Mouse (Mus musculus) embryonic facial prominence, embryonic 11.5 days (tissue): ENCODE data around the gene Vwa2. TPM values are rescaled to one million over a fixed set of nuclear protein-coding genes. Genes with fewer than 3 reads are reported as not detected.

Source experiments
- ATAC-seq: fragments of 200-750 bp; cut with Nextera tagmentation; replicated peaks from 2 replicates; pipeline ENCODE4 v1.8.0; 2017; ENCODE audit warnings: low read depth; ENCODE audit not compliant: insufficient number of reproducible peaks, low FRiP score, low TSS enrichment
- DNase-seq: peaks from one replicate; pipeline ENCODE4 v3.0.0-alpha.2; 2015; ENCODE audit warnings: low spot score
- H3K27ac ChIP-seq: fragments of 300-500 bp; sonication (generic); replicated peaks from 2 replicates; pipeline ENCODE4 v1.5.1; 2014; ENCODE audit warnings: mild to moderate bottlenecking, low read depth, low read length, control low read depth
- H3K27me3 ChIP-seq: fragments of 300-500 bp; sonication (generic); 2 replicates; pipeline ENCODE4 v1.6.1; 2014; ENCODE audit warnings: mild to moderate bottlenecking, low read length, moderate library complexity, mixed read lengths; ENCODE audit not compliant: control insufficient read depth, insufficient read depth
- H3K36me3 ChIP-seq: fragments of 300-500 bp; sonication (generic); replicated peaks from 2 replicates; pipeline ENCODE4 v1.6.1; 2014; ENCODE audit warnings: low read depth, mild to moderate bottlenecking, low read length, moderate library complexity, mixed read lengths; ENCODE audit not compliant: control insufficient read depth, insufficient read depth
- H3K4me1 ChIP-seq: fragments of 300-500 bp; sonication (generic); 2 replicates; pipeline ENCODE4 v1.6.1; 2014; ENCODE audit warnings: low read length, mixed read lengths; ENCODE audit not compliant: control insufficient read depth, insufficient read depth
- H3K4me2 ChIP-seq: fragments of 300-500 bp; sonication (generic); 2 replicates; pipeline ENCODE4 v1.6.1; 2014; ENCODE audit warnings: low read depth, mild to moderate bottlenecking, control low read depth, low read length, moderate library complexity
- H3K4me3 ChIP-seq: fragments of 300-500 bp; sonication (generic); 2 replicates; pipeline ENCODE4 v1.5.1; 2014; ENCODE audit warnings: low read depth, low read length, control low read depth
- H3K9ac ChIP-seq: fragments of 300-500 bp; sonication (generic); replicated peaks from 2 replicates; pipeline ENCODE4 v1.6.1; 2014; ENCODE audit warnings: mild to moderate bottlenecking, control low read depth, low read length
- H3K9me3 ChIP-seq: fragments of 300-500 bp; sonication (generic); replicated peaks from 2 replicates; pipeline ENCODE4 v1.6.1; 2016; ENCODE audit warnings: mild to moderate bottlenecking, low read length, inconsistent platforms, mixed read lengths; ENCODE audit not compliant: control insufficient read depth
- WGBS: fragments of 180-500 bp; shearing (Covaris S2); extraction: QIAGEN DNeasy Blood & Tissue Kit; methylation state at CpG from one replicate; pipeline ENCODE4 v1.1.7; 2014; 5-methylcytosine and 5-hydroxymethylcytosine counted together
- polyA plus RNA-seq: library from polyadenylated mRNA; unstranded; fragments of >200 nt; fragmentation: Nextera tagmentation; extraction: Ambion mirVana; gene quantifications from 2 replicates; pipeline ENCODE4 v1.2.1, GENCODE M21; 2014

Vwa2 gene
- polyA plus RNA-seq = 2.7 and 3.3 TPM in 2 replicates

DNA sequence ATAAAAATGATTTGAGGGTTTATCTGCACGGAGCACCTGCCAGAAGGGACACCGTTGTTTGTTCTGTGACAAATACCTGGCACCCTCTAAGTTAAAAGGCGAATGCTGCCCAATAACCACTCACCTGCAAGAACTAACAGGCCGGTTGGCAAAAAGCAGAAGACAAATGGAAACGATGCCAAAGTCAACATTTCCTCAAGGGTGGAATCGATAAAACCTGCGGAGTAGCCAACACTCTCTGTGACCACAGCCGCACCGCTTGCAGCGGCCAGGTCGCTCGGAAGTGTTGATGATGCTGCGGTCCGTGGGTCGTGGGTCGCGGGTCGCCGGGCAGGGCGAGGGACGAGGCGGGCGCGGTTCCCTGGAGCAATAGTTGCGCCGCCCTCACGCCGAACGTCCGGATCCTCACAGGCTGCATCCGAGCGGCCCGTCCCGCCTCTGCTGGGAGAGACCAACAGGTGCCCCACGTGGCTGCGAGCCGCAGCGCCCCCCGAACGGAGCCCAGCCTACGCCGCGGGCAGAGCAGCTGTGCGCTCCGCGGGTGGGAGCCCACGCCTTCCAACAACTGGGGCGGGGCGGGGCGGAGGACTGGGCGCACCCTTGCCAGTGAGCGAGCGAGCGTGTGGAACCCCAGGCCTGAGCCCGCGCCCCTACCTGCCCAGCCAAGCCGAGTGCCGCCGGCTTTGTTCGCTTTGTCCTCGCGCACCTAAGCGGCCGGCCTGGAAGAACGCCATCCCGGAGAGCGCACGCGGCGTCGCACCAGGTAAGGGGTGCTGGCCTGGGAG, at the start of gene Vwa2:
TSS of gene Vwa2 (plus strand) at position 434 of the 785 bp plus-strand sequence.
- 2% methylated on average over 71 of the region's 71 CpGs for WGBS
- DNase-seq (peak; percentile 64), ATAC-seq (peak; percentile 44; the same call in 1 of the 2 replicates)
- H3K4me1 ChIP-seq = no peaks in the 10 kb centered on the region
- no peaks in the 10 kb centered on the region for H3K36me3 ChIP-seq
- no peaks in the 10 kb centered on the region for H3K9me3 ChIP-seq
- H3K27me3 ChIP-seq = peaks cover 23% of the 10 kb centered on the region
- peak within 1 kb of the TSS; percentile 43 for H3K9ac ChIP-seq
- no peak within 1 kb of the TSS for H3K27ac ChIP-seq
- H3K4me2 ChIP-seq = peak within 1 kb of the TSS; percentile 93
- peak within 1 kb of the TSS; percentile 49 for H3K4me3 ChIP-seq

DNA sequence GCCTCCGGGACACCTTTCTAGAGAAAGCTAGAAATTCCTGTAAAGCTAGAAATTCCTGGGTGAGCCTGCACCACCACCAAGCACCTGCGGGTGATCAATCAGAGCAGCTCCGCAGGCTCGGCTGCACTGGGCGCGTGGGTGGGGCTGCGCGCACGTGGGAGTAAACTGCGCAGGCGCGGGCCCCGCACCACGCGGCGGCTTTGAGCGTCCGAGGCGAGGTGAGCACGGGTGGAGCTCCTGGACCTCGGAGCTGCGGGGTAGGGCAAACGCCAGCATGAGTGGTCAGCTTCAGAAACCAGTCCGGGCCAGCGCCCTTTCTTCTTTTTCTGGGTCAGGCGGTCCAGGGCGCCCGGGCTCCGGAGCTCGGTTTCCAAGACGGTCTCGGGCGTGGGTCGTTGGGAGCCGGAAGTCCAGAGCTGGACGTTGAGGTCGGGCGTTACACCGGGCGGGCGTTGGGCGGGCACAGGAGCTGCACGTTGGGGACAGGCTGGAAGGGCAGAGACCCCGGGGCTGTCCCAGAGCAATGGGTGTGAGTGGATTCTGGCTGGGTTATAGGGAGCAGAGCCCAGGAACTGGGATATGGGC, 47.9 kb upstream of the Vwa2 start, which contains the start of gene Tdrd1:
TSS of gene Tdrd1 (plus strand) at position 163 of the 585 bp plus-strand sequence.
- WGBS = 58% methylated on average over 44 of the region's 44 CpGs
- Histone ChIP-seq H3K9me3 (no peaks in the 10 kb centered on the region), H3K36me3 (no peaks in the 10 kb centered on the region), H3K4me3 (no peak within 1 kb of the TSS), H3K4me1 (no peaks in the 10 kb centered on the region), H3K27ac (no peak within 1 kb of the TSS), H3K9ac (no peak within 1 kb of the TSS), H3K4me2 (peak within 1 kb of the TSS; percentile 23; the same call in 1 of the 2 replicates), H3K27me3 (no peaks in the 10 kb centered on the region)
- ATAC-seq (no peak), DNase-seq (peak; percentile 21)

DNA sequence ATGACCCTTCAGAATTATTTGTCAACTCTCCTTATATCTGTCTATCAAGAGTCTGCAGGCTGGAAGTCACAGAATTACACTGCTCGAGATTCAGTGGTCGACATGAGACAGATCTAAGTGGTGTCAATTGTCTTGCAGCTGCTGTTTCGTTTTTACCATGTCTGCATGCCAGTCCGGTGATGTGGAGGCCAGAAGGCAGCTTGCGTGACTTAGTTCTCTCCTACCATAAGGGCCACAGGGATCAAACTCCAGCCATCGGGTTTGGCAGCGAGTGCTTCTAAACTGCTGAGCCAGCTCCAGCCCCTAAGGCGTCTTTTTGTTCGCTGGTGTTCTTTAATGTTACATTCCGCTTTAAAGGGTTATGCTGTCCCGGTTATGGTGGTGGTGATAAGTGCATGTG, 45.7 kb upstream of the Vwa2 start:
- WGBS = 79% methylated on average over 11 of the region's 11 CpGs
- Histone ChIP-seq H3K4me3 (no peak overlapping the region), H3K4me1 (no peaks in the 10 kb centered on the region), H3K9me3 (no peaks in the 10 kb centered on the region), H3K27me3 (no peaks in the 10 kb centered on the region), H3K36me3 (no peaks in the 10 kb centered on the region), H3K4me2 (no peak overlapping the region), H3K9ac (no peak overlapping the region), H3K27ac (no peak overlapping the region)
- ATAC-seq (no peak), DNase-seq (no peak)

DNA sequence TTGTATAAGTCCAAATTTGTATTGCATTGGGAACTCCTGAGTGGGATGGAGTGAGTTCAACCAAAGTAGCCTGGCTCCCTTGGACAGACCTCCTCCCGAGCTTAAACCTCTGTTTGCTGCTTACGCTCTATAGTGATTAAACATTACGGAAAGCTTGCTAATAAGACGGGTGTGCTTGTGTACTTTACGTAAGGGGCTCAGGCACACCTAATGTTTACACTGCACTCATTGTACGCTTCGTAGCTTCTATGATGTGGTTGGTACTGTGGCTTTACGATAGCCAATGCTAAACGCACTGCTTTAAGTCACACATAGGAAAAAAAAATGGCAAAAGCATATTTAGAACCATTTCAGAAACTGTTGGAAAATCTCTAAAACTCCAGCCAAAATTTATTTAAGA, 44.8 kb upstream of the Vwa2 start:
- no peaks in the 10 kb centered on the region for H3K36me3 ChIP-seq

DNA sequence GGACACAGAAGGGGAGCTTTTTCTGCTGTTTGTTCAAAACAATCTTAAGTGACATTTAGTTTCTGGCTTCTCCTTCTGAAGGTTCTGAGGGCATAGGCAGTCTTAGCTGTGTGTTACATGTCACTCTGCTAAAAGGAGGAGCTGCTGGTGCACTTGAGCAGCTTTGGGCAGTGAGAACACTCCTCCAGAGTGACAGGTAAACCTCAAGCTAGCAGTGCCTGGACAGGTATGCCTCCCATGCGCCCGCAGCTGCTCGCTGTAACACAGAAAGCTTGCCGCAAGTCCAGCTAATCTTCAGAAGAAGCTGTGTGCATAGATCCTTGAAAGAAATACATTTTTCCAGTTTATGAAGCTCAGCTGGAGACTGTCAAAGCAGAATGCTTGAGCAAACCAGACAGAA, 43.9 kb upstream of the Vwa2 start:
- WGBS = 94% methylated on average over 4 of the region's 4 CpGs
- H3K36me3 ChIP-seq = no peaks in the 10 kb centered on the region
- H3K27ac ChIP-seq = no peak overlapping the region
- H3K4me1 ChIP-seq = no peaks in the 10 kb centered on the region
- ATAC-seq = no peak
- no peak overlapping the region for H3K4me2 ChIP-seq
- H3K9me3 ChIP-seq = no peaks in the 10 kb centered on the region
- H3K27me3 ChIP-seq = no peaks in the 10 kb centered on the region
- no peak overlapping the region for H3K4me3 ChIP-seq
- DNase-seq = no peak
- H3K9ac ChIP-seq = no peak overlapping the region

More for the DNA sequence above, 44.8 kb upstream of the Vwa2 start:
- no peak for DNase-seq
- Histone ChIP-seq H3K4me3 (no peak overlapping the region), H3K9me3 (no peaks in the 10 kb centered on the region), H3K4me1 (no peaks in the 10 kb centered on the region), H3K9ac (no peak overlapping the region), H3K4me2 (no peak overlapping the region), H3K27me3 (no peaks in the 10 kb centered on the region), H3K27ac (no peak overlapping the region)
- no peak for ATAC-seq
- WGBS = 90% methylated on average over 9 of the region's 9 CpGs

GRCm38 (mm10) chr19:56835340-56835739, 38.7 kb upstream of the Vwa2 start:
- no peak for ATAC-seq
- 53% methylated on average over 9 of the region's 9 CpGs for WGBS
- no peak overlapping the region for H3K4me3 ChIP-seq
- no peaks in the 10 kb centered on the region for H3K27me3 ChIP-seq
- no peaks in the 10 kb centered on the region for H3K9me3 ChIP-seq
- DNase-seq = peak; percentile 50
- H3K36me3 ChIP-seq = no peaks in the 10 kb centered on the region
- H3K9ac ChIP-seq = no peak overlapping the region
- no peak overlapping the region for H3K4me2 ChIP-seq
- no peak overlapping the region for H3K27ac ChIP-seq
- H3K4me1 ChIP-seq = no peaks in the 10 kb centered on the region

- H3K36me3 ChIP-seq = no peaks in the 10 kb centered on the region
- H3K9ac ChIP-seq = no peak overlapping the region
- no peaks in the 10 kb centered on the region for H3K4me1 ChIP-seq
- no peaks in the 10 kb centered on the region for H3K27me3 ChIP-seq
- ATAC-seq (no peak), DNase-seq (peak; percentile 45)
- no peak overlapping the region for H3K27ac ChIP-seq
- no peak overlapping the region for H3K4me2 ChIP-seq
- 67% methylated on average over 17 of the region's 17 CpGs for WGBS
- no peak overlapping the region for H3K4me3 ChIP-seq
- H3K9me3 ChIP-seq = no peaks in the 10 kb centered on the region
These were observed 34.9 kb upstream of the Vwa2 start for GRCm38 (mm10) chr19:56838942-56839706.
